Mouse (Mus musculus) lung, adult 18-20 months (tissue): Measurements from ENCODE around the gene Pola1.
"Not testable (repeated sequence)": the region's sequence is repeated elsewhere in the genome, so short reads cannot be mapped to it uniquely, and the experiment has no call there.

ENCODE experiments used
- DNase-seq, 2 experiments: peaks; one replicate each; pipeline ENCODE4 v3.0.0; 2022; ENCODE audit warnings: mixed read lengths in 2 of 2

Pola1 gene

DNA sequence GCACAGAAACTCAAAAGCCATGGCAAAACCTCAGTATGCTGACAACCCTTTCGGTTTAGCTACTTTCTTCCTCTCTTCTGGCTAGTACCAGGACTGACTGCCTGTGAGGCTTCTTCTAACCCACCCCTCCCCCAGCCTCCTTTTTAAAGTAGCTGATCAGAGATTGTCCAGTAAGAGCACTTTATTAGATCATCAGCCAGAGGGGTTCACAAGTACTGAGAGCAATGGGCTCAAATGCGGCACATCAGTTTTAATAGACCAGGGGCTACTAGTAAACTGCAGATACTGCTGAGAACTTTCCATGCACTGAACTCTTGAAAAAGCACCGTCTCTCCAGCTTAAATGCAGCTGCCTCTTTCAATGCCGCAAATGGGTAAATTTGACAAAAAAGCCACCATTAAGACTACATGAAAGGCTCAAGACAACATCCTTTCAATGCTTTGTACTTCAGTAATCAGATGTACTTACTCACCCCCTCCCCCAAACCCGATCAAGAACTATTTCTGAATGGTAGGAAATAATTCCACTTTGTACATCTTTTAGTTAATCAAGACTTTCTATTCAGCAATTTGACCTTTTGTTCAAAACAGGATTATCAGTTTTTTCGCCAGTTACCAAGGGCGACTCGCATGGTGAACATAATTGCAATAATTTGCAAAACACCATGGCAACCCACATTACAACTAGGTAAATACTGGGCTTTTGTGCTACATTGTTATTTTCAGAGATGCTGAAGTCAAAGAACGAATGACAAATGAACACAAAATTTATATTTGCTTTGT lies 202.8 kb downstream of the Pola1 start:
- DNase-seq: no peak

- not testable (repeated sequence) for DNase-seq
Measured at GRCm38 (mm10) chrX:93400871-93401270, 231.1 kb downstream of the Pola1 start.

DNA sequence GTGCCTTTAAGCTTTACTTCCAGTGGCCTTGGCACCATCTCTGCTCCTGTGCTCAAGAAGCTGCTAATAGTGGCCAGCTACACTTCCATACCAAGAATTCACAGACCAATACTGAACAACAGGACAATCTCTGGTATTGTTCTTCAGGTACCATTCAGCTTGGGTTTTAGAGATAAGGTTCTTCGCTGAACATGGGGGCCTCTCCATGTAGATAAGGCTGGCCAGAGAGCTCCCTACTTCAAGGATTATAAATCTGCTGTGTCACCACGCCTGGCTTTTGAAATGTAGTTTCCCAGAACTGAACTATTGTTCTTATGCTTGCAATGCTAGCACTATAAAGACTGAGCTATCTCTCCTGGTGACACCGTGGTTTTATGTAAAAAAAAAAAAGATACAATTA lies 234.9 kb downstream of the Pola1 start:
- DNase-seq: no peak

- DNase-seq: no peak
Measured at GRCm38 (mm10) chrX:93377285-93377972, 254.5 kb downstream of the Pola1 start.

DNA sequence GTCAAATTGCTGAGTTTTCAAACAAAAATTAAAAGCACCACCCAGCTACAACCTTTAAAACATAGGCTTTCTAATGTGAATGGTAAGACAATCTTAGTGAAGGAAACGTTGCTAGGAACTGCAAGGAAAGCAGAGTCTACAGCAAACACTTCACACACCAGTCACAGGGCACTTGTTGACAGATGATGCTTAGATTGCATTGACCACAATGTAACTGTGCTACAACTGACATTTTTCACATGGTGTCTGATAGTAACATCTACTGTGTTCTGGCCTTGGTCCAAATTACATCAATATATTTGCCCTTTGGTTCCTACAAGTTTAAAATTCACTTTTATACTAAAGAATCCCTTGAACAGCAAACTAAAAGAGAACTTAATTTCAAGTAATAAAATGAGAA lies 258.5 kb downstream of the Pola1 start:
- no peak for DNase-seq

DNA sequence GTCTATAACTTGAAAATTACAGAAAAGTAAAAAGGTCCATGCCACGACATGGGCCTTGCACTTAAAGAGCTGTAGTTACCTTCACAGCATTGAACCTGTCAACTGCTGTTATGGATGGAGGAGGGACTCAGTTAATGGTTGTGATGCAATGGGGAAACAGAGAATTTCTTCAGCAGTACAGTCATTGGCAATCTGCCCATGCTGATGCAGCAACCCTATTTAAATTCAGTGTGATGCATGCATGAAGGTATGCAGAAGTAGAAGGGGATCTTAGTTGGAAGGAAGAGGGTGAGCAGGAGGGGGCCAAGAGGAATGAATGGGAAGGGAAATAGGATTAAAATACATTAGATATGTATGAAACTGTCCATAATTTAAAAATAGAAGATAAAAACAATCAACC lies 262.2 kb downstream of the Pola1 start:
- DNase-seq: peak in 1 of 2 experiments; percentile 1

- DNase-seq: no peak
Measured at GRCm38 (mm10) chrX:93368211-93368610, 263.7 kb downstream of the Pola1 start.

DNA sequence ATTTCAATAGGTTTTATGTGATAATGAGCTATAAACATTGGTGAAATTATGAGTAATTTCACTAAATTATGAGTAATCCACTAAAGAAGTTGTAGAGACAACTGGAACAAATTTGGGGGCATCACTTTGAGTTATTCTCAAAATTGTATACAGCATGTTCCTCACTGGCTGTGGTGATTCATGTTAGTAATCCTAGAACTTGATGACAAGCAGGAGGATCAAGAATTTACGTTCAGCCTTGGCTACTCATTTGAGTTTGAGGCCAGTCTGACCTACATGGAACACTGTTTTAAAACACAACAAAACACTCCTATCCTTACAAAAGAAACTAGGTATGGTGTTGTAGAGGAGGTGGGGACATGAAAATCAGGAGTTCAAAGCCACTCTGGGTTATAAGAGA lies 310.6 kb downstream of the Pola1 start:
- no peak for DNase-seq

DNA sequence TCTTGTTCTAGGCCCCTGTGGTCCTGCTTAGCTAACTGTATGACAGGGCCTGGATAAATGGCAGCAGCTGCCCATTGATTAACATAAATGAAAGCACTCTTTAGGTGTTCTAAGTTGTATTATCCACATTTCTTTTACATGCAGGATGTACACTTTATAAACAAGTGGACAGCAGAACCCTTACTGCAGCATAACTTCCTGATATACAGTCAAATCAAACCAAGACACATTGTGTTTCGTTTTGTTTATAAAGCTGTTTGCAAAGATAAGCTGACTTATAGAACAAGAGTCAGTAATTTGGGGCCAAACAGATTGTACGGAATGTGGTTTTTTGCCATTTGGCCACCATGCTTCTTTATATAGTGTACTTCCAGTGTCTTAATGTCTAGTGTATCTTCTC lies 312.0 kb downstream of the Pola1 start:
- DNase-seq: no peak

DNA sequence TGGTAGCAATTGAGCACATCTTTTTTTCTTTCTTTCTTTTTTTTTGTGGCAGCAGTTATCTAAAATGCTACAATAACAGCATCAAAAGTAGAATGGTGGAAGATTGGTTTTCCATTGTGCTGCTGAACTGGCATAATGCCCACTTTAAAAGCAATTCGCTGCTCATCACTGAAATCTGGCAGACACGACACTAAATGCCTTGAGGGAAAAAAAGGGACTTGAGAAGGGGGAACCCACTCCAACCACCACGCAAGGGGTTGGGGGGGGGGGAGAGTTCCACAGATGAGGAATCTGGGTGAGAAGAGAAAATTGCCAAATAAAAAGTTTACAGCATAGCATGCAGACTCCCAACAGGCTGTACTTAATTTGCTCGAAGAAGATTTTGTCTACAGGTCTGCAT lies 314.4 kb downstream of the Pola1 start:
- DNase-seq: no peak

- no peak for DNase-seq
Measured at GRCm38 (mm10) chrX:93305780-93306179, 326.2 kb downstream of the Pola1 start.

DNA sequence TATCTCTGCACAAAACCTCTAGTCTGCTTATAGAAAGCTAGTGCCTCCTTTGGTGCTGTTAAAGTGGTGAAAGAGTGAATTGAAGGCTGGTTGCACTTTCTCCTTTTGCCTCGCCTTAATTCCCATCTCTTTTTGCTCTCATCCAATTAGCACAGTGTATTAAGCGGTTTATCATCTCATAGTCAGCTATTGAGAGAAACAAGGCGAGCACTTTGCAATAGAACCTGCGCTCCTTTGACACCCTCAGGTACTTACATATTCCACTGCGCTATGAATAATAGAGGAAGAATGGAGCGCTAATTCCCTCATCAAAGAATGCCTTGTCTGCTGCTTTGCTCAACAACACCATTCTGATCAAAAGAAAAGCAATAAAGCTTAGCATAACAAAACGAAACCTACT lies 330.2 kb downstream of the Pola1 start:
- no peak for DNase-seq

GRCm38 (mm10) chrX:93300183-93300815 lies 331.7 kb downstream of the Pola1 start:
- no peak for DNase-seq

DNA sequence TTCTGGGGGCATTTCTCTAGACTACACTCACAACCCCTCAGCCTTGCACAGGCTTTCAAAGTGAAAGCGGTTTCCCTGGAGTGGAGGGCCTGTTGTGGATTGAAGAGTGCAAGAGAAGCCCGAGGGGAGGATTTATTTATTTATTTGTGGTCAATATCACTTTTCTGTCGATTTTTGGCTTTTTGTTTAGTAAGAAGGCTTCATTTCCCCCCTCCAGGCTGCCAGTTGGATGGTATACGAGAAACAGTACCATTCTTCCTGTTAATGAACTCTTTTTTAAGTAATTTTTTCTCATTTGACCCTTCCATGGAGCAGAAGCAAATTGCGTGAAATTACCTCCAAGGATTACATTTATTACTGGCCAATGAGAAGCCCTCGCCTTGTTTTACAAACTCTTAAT lies 332.2 kb downstream of the Pola1 start:
- DNase-seq: no peak

DNA sequence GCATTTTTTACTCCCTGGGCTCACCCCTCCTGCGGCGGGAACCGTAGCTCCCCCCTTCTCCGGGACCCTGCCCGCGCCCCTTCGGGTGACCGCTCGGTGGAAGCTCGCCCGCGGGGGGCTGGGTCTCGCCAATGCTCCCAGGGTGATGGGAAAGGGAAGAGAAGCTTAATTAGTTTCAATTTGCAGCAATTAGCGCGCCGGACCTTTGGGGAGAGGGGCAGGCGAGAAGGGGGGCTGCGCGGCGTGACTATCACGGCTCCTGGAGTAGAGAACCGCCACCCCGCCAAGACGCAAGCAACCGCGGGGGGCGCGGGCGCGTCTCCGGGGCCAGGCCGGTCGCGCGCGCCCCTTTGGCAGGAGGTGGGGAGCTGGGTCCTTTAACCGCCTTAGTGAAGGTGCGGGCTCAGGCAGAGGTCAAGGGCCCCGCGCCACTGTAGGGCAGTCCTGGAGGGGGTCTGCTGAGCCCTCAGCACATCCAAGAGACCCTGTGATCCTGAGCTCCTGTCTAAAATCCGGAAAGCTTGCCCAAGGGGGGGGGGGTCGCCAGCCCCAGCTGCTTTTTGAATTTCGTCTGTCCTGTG lies 332.8 kb downstream of the Pola1 start:
- DNase-seq: no peak

GRCm38 (mm10) chrX:93297001-93297441 lies 334.9 kb downstream of the Pola1 start:
- DNase-seq: no peak

DNA sequence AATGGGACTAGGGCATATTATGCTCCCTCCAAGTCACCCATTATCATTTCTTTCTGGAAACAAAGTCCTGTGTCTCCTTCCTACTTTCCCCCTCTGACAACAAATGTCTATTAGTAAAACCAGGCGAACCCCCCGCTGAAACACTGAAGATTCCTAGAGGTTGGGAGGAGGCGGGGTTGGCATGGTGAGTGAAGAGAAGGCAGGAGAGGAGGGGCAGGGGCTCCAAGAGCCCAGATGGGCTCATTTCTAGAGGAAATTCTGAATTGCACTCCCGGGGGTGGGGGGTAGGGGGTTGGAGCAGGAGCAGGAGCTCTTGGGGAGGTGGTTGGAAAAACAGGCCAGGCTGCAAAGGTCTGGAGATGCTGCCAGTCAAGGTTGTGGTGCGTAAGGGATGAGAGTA lies 336.1 kb downstream of the Pola1 start:
- DNase-seq: no peak

- DNase-seq: no peak
Measured at GRCm38 (mm10) chrX:93294736-93295490, 337.0 kb downstream of the Pola1 start.

GRCm38 (mm10) chrX:93292031-93292430 lies 339.9 kb downstream of the Pola1 start:
- no peak for DNase-seq

DNA sequence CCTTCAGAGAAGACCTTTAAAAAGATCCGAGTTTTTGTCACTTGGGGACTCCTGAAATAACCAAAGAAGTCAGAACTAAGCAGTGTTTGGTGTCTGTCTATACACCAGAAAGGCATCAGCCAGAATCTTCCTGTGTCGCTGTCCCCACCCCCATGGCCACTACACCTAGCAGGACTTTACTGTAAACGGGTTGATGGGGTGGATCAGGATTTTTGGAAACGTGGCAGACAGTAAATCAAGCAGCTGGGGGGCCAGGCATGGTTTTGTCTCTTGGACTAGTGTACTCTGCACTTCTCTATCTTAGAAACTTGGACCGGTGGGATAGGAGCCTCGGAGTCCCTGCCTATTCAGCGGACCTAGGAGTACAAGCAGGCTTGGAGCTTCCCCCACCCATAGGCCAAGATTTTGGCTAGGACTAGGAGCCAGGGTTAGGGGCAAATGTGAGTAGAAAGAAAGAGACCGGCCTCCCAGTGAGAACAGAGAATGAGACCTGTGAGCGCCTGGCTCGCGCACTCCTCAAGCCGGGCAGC lies 342.0 kb downstream of the Pola1 start:
- DNase-seq: no peak

- DNase-seq: no peak
Measured at GRCm38 (mm10) chrX:93289076-93289475, 342.9 kb downstream of the Pola1 start.

DNA sequence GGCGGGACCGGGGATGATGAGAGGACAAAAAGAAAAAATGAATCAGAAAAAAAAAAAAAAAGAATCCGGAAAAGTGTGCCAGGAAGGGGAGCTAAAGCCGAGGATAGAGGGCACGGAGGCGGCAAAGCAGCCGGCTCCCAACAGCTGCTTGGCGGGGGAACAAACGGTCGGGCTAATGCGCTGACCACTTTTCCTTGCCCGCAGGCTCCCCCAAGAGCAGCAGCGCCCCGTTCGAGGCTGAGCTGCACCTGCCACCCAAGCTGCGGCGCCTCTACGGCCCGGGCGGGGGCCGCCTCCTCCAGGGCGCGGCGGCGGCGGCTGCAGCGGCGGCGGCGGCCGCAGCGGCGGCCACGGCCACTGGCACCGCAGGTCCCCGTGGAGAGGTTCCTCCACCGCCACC lies 343.6 kb downstream of the Pola1 start:
- DNase-seq: no peak
